Mouse (Mus musculus) left cerebral cortex, postnatal 10 days (tissue): ENCODE results near the gene Tnpo3. TPM values are rescaled to one million over a fixed set of nuclear protein-coding genes. Genes with fewer than 3 reads are reported as not detected.
"Not testable (repeated sequence)": the region's sequence is repeated elsewhere in the genome, so short reads cannot be mapped to it uniquely, and the experiment has no call there.

Experiments
- DNase-seq, 2 experiments: peaks; one replicate each; pipeline ENCODE4 v3.0.0; 2021 to 2022; ENCODE audit warnings: low spot score in 2 of 2, mixed read lengths in 1 of 2; ENCODE audit errors: extremely low spot score in 1 of 2
- intact Hi-C: fragments of 180-260 bp; cut with DNase I; formaldehyde crosslinking; loops from one replicate; pipeline ENCODE4 v1.15.1; 2025
- total RNA-seq, 2 experiments: library from RNA; stranded (reverse); gene quantifications; 2 replicates each; pipeline ENCODE4 v1.2.3; 2021

Tnpo3 gene
- total RNA-seq, 2 experiments from 2014 or later, result 73.8 to 77.3 TPM

DNA sequence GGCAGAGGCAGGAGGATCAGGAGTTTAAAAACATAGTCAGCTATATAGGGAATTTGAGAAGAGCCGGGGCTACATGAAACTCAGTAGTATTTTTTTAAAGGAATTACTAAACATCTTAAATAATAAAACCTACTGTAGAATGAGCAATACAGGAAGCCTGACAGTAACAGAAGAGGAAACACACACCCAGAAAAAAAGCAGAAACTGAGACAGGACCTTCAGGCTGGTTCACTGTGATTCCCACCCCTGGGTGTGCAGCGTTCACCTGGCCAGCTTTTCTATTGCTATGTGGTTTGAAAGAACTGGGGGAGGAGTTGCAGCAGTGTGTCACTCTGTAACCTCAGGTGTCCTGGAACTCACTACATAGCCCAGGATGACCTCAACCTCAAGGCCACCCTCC, 14.2 kb upstream of the Tnpo3 start:
- intact Hi-C loops, result no loop called here
- DNase-seq, result no peak

DNA sequence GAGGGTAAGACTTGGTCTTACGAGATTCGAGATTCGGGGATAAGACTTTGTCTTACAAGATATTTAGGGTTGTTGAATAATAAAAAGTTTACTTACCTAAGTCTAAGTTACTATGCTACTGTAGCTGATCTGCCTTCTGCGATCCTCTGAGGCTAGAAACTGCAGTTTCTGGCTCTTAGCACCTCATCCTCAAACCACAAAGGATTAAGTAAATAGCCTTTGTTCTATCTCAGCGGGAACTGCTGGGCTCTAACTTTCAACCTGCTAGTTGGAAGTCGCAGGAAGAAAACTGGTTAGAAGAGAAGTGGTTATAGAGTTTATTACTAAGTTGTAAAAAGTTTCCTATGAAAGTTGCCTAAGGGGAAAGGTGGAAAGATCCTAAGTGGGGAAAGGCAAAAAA, 12.6 kb upstream of the Tnpo3 start:
- no peak for DNase-seq

DNA sequence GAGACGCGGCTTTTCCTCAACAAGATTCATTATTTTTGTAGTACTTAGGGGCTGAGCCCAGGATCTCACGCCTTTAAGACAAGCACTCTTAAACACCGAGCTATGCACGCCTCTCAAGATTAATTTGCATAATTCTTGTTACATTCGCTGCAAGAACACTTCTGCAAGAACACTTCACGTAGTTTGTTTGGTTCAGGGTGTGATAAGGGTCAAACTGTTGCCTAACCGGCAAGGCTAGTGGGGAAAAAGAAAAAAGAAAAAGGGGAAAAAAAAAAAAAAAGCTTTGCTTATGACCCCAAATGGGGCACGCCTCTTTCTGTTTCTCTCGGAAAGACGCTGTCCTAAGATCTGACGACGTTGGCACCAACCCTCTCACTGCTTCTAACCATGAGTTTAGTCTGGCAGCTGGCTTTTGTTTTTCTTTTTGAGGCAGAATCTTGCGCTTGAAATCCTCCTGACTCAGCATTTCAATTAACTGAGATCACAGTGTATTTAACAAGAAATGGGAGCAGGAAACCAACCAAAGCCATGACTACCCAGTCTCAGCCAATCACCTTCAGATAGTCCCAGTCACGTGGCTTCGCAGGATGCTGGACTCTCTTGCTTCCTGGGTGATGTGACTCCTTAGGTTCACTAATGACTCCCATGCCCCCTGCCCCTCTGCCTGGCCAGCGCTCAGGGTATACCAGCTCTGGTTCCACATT, 11.3 kb upstream of the Tnpo3 start:
- DNase-seq, result no peak
- intact Hi-C loops, result no loop called here

More for the DNA sequence above, 12.6 kb upstream of the Tnpo3 start:
- intact Hi-C loops, result no loop called here

DNA sequence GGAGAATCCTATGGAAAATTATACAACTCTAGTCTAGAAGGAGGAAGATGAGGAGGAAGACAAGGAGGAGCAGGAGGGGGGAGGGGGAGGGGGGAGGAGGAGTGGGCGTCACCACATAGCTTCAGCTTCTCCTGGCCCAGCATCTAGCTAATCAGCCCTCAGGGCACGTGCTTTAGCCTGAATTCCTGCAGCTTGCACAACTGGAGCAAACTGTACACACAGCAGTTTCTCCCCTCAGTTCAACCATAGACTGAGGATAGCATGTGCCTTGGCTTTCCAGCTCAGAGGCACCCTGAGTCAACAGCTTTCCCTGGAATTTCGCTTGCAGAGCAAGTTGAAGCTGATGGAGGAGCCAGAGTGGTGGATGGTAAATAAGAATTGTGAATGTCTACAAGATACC, 10.5 kb upstream of the Tnpo3 start:
- no peak for DNase-seq
- intact Hi-C loops, result no loop called here

DNA sequence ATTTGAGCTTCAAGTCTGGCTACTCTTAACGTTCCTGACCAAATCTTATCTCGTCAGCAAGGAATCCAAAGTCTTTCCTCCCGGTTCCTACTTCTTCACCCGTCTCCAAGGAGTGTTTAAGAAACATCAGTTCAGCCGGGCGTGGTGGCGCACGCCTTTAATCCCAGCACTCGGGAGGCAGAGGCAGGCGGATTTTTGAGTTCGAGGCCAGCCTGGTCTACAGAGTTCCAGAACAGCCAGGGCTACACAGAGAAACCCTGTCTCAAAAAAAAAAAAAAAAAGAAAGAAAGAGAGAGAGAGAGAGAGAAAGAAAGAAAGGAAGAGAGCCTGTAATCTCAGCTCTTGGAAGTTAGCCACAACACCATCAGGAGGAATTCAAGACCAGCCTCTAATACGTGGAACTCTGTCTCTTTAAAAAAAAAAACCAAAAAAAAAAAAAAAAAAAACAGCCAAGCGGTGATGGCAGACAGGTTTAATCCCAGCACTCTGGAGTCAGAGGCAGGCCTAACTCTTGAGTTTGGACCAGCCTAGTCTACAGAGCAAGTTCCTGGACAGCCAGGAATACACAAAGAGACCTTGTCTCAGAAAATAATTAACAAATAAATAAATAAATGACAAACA, 443 bp upstream of the Tnpo3 start:
- DNase-seq, intact Hi-C loops: not testable (repeated sequence)

DNA sequence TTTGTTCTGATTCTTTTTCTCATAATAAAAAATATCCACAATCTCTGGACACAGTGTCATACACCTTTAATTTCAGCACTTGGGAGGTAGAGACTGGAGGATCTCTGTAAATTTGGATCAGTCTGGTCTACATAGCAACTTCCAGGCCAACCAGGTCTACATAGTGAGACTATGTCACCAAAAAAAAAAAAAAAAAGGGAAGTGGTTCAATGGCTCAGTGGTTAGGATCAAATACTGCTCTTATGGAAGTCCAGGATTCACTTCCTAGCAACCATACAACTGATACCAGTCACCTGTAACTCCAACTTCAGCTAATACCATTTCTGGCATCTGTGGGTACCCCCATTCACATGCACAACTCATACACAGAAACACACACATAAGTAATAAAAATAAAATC, 9.5 kb downstream of the Tnpo3 start:
- intact Hi-C loops, result no loop called here

DNA sequence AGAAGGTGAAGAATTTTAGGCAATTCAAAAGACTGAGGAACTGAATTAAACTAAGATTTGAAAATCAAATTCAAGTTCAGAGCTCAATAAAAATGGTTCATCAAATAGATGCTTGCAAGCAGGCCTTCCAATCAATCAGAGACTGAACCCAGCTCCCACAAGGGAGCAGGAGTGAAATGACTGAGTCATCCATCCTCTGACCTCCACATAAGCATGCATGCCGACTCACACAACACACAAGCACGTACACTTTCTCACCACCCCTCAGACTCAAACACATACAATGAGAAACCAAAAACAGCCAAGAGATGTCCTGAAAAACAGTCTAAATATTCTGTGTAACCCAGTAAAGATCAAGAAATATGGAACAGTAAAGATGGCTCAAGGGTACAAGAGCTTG, 14.0 kb downstream of the Tnpo3 start:
- intact Hi-C loops, result loop anchor here (5.0 kb wide), 1 partner anchor 33 kb away; no protein-coding TSS in a partner anchor
- DNase-seq, result no peak

More for the DNA sequence above, 9.5 kb downstream of the Tnpo3 start:
- DNase-seq, result no peak

DNA sequence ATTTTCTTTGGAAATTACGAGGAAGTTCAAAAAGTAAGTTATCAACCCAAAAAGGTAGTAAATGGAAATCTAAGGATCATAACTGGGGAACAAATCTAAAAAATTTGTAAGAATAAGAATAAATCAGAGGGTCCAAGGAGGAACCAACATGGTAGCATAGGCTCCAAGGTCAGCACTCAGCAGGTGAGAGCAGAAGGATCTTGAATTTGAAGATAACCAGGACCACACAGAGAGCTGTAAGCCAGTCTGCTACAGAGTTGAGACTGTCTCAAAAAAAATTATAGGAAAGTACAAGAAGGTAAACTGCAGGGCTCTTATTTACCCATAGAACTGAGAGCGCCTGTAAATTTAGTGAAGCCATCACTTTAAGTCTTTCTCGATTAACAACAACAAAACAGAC, 28.5 kb downstream of the Tnpo3 start:
- intact Hi-C loops, result no loop called here
- no peak for DNase-seq

DNA sequence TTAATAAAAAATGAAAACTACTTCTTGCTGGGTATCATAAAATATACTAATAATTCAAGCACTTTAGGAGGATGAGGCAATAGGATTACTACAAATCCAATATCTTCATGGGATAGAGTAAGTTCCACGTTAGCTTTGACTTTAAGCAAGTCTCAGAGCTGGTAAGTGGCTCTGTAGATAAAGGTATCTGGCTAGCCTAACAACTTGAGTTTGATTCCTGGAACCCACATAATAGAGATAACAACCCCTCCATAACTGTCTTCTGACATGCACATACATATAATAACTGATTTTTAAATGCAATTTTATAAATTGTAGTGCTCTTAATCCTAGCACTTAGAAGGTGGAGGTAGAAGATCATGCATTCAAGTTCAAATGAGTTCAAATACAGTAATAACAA, 28.9 kb downstream of the Tnpo3 start:
- no peak for DNase-seq
- intact Hi-C loops, result no loop called here

DNA sequence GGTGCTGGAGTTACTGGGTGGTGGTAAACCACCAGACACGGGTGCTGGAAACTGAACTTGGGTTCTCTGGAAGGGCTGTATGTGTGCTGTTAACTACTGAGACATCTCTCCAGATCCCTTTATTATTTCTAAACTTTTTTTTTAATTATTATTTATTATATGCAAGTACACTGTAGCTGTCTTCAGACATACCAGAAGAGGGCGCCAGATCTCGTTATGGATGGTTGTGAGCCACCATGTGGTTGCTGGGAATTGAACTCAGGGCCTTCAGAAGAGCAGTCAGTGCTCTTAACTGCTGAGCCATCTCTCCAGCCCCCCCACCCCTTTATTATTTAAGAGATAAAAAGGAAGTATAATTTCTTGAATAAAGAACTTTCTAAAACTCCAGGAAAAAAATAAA, 33.3 kb downstream of the Tnpo3 start:
- intact Hi-C loops, DNase-seq: not testable (repeated sequence)

DNA sequence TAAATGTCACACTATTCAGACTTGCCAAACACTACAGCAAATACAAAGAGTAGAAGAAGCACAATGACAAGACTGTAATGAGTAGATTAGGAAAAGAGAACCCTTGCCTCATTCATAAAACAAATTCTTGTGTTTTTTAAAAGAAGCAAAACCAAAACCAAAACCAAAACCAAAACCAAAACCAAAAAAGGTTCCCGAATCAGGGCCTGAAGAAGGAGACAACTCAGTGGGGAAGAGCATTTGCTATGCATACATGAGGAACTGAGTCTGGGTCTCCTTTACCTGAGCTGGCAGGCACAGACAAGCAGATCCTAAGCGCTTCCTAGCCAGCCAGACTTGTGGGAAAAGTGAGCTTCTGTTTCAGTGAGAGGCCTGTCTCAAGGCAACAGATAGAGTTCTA, 52.6 kb downstream of the Tnpo3 start:
- intact Hi-C loops, result no loop called here
- DNase-seq, result no peak

DNA sequence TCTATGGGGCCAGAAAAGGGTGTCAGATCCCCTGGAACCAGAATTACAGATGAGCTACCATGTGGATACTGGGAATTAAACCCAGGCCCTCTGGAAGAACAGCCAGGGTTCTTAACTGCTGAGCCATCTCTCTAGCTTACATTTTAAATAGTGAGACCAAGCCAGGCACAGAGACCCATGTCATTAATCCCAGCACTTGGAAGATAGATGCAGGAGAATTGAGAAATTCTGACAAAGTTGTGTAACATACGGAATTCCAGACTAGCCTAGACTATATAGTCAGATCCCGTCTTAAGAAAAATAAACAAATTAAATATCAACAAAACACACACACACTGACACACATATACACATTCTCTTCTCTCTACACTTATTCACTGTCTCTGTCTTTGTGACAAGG, 57.2 kb downstream of the Tnpo3 start:
- intact Hi-C loops, result no loop called here
- DNase-seq, result no peak

DNA sequence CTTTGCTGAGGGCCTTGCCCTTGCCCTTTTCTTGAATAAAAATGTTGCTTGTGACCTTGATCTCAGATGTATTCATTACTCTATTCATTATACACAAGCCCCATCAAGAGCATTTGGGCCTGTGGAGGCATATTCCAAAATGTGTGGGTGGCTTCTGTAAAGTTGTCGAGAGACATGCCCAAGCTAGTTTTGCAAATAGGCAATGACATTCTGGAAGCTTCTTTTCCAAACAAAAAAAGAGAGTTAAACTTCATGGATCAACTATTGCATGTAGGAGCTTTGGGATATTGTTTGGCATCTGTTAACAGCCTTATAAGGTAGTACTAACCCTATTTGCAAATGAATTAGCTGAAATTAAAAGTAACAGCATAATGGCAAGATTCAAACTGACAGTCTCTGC, 61.6 kb downstream of the Tnpo3 start:
- intact Hi-C loops, result loop anchor here (5.0 kb wide), 1 partner anchor 39 kb away; no protein-coding TSS in a partner anchor
- no peak for DNase-seq

DNA sequence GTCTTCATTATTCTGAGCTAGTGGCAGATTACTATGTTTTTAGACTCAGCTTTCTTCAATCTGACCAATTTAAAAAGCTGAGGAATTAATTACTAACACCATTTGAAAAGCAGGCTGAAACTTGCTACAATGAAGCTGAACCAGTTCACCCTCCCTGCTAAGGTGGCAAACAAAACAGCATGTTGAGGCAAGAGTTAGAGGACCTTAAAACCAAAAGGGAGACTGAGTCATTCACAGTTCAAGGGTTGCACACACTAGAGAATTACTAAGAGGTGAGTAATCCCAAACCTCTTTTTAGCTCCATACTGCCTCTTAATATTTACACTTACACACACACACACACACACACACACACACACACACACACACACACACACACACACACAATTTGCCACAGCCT, 62.1 kb downstream of the Tnpo3 start:
- intact Hi-C loops, result loop anchor here (5.0 kb wide), 1 partner anchor 40 kb away; no protein-coding TSS in a partner anchor

DNA sequence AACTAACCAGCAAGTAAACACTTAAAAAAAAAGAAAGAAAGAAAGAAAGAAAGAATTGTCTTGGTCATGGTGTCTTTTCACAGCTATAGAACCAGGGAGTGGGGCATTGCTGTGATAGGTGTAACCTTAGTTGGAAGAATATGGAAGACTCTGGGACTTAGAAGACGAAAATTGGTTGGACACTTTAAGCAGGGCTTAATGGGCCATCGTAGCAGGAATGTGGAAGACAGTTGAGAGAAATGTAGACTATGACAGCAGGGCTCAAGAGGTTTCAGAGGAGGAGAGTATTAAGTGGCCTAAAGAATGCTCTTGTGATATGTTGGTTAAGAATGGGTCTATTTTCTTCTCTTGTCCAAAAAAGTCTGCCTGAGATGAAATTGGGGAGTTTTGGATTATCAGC, 64.1 kb downstream of the Tnpo3 start:
- no peak for DNase-seq
- intact Hi-C loops, result loop anchor here (5.0 kb wide), 1 partner anchor 42 kb away; no protein-coding TSS in a partner anchor

More for the DNA sequence above, 62.1 kb downstream of the Tnpo3 start:
- no peak for DNase-seq

DNA sequence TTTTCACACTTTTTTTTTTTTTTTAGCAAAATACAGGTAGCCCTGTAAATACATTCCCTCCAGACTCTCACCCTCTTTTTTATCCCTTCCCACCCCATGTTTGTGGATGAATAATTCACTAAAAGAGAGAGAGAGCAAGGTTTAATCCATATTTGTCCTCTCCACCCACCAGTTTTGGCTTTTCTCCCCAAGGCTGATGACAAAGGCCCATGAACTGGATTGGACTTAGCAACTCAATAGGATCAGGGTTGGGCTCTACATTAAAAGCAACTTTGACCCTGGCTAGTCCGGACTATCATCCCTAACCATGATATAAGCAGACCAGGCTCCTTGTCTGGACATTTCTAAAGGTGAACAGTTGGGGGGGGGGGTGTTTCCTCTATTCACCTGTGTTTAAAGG, 68.7 kb downstream of the Tnpo3 start:
- no peak for DNase-seq
- intact Hi-C loops, result no loop called here

DNA sequence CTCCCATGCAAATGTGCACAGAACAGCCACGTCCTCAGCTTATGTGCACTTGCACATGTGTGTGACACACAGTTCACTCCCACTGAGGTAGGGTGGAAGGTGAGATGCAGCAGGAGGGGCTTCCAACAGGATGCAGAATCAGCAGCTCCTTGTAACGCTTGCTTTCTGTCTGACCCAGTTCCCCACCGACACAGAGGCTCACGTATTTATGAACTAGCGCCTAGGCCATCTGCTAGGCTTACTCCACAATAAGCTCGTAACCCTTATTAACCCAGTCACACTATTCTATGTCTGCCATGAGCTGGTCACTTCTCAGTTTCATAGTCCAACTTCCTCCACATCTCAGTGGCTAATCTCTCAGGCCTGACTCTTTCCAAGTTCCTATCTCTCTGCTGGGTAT, 69.5 kb downstream of the Tnpo3 start:
- intact Hi-C loops, result no loop called here

DNA sequence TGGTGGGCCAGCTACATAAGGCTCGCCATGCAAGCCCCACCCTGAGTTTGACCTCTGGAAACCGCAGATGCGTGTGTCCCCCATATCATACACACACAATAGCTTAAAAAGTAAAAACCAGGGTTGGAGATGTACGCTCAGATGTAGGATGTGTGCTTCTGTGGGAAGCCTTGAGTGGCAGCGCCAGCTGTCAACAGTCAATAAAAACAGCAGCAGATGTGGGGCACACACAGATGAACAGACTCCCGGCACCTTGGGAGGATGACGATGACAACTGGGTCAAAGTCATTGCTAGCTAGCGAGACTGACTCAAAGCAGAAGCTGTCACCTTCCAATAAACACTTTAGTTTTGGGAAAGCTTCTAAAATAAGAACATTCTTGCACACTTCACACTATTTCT, 70.2 kb downstream of the Tnpo3 start:
- intact Hi-C loops, result no loop called here
- no peak for DNase-seq

More for the DNA sequence above, 69.5 kb downstream of the Tnpo3 start:
- no peak for DNase-seq

DNA sequence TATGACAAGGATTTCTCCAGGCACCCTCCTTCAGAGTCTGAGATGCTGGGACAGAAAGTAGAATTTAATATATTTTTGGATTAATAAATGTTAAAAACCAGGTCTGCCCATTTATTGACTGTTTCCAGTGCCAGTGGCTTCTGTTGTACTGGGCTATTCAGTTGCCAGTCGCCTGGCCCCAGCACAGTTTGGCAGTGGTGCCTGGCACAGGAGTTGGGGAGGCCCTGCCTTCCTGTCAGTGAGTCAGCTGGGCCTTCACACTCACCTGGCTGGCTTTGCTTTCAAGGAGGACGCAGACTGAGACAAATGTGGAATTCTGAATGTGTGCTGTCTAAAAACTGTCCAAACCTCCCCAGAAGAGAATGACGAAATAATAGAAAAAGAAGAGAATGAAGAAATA, 72.5 kb downstream of the Tnpo3 start:
- intact Hi-C loops, result no loop called here
- no peak for DNase-seq

DNA sequence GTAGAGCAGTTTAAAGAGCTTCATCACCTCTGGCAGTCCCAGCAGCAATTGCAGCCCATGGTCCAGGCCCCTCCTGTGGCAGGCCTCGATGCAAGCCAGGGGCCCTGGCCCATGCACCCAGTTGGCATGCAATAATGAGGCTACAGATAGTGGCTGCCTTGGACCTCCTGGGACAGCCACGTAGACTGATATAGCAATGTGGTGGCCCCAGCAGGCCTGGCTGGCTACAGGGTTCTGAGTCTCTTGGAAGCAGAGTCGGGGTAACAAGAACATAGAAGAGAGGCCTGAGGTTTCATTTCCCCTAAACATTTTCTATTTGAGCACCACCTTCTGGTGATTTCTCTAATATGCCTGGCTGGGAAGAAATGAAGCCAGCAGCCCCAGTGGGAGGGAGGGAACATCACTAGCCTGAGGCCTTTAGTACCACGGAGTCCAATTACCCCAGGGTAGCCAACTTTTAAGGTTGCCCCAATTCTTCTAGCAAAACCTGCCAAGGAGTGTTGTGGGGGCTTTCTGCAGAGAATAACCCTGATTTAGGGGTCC, 73.0 kb downstream of the Tnpo3 start:
- peak in 1 of 2 experiments; percentile 42 for DNase-seq
- intact Hi-C loops, result no loop called here
